Mouse (Mus musculus) kidney, embryonic 15.5 days (tissue): Measurements from ENCODE around the gene Maf. TPM values are rescaled to one million over a fixed set of nuclear protein-coding genes. Genes with fewer than 3 reads are reported as not detected.

Experiments
- ATAC-seq: fragments of 200-750 bp; cut with Nextera tagmentation; replicated peaks from 2 replicates; pipeline ENCODE4 v1.8.0; 2017; ENCODE audit warnings: moderate TSS enrichment; ENCODE audit not compliant: low FRiP score
- H3K27ac ChIP-seq: fragments of 300-500 bp; sonication (generic); 2 replicates; pipeline ENCODE4 v1.5.1; 2015; ENCODE audit warnings: mild to moderate bottlenecking, inconsistent platforms
- H3K27me3 ChIP-seq: fragments of 300-500 bp; sonication (generic); 2 replicates; pipeline ENCODE4 v1.6.1; 2015; ENCODE audit warnings: inconsistent platforms
- H3K36me3 ChIP-seq: fragments of 300-500 bp; sonication (generic); 2 replicates; pipeline ENCODE4 v1.6.1; 2015; ENCODE audit warnings: inconsistent platforms
- H3K4me1 ChIP-seq: fragments of 300-500 bp; sonication (generic); 2 replicates; pipeline ENCODE4 v1.6.1; 2015; ENCODE audit warnings: inconsistent platforms
- H3K4me2 ChIP-seq: fragments of 300-500 bp; sonication (generic); 2 replicates; pipeline ENCODE4 v1.6.1; 2015; ENCODE audit warnings: moderate library complexity, mild to moderate bottlenecking, inconsistent platforms
- H3K4me3 ChIP-seq: fragments of 300-500 bp; sonication (generic); replicated peaks from 2 replicates; pipeline ENCODE4 v1.5.1; 2015; ENCODE audit warnings: mild to moderate bottlenecking, inconsistent platforms
- H3K9ac ChIP-seq: fragments of 300-500 bp; sonication (generic); 2 replicates; pipeline ENCODE4 v1.6.1; 2015; ENCODE audit warnings: mild to moderate bottlenecking, inconsistent platforms
- H3K9me3 ChIP-seq: fragments of 300-500 bp; sonication (generic); replicated peaks from 2 replicates; pipeline ENCODE4 v1.6.1; 2016; ENCODE audit warnings: inconsistent platforms
- WGBS: fragments of 180-500 bp; shearing (Covaris S2); methylation state at CpG from one replicate; pipeline ENCODE4 v1.1.7; 2015; ENCODE audit warnings: mixed read lengths; 5-methylcytosine and 5-hydroxymethylcytosine counted together
- polyA plus RNA-seq: library from polyadenylated mRNA; unstranded; fragments of >200 nt; fragmentation: Nextera tagmentation; extraction: Ambion mirVana; gene quantifications from 2 replicates; pipeline ENCODE4 v1.2.1, GENCODE M21; 2015

Maf gene
- polyA plus RNA-seq, 1 experiment from 2014 or later, result 9.9 TPM

- H3K4me2 ChIP-seq, result peak overlapping the region; percentile 34
- H3K36me3 ChIP-seq, result no peaks in the 10 kb centered on the region
- peaks cover 41% of the 10 kb centered on the region for H3K4me1 ChIP-seq
- H3K9ac ChIP-seq, result no peak overlapping the region
- 88% methylated on average over 4 of the region's 4 CpGs for WGBS
- no peaks in the 10 kb centered on the region for H3K9me3 ChIP-seq
- no peaks in the 10 kb centered on the region for H3K27me3 ChIP-seq
- no peak overlapping the region for H3K27ac ChIP-seq
- H3K4me3 ChIP-seq, result peak overlapping the region; percentile 16; the same call in 1 of the 2 replicates
- no peak for ATAC-seq
Measured at GRCm38 (mm10) chr8:115703056-115703455, 4.5 kb downstream of the Maf start.

GRCm38 (mm10) chr8:115701001-115701400, 6.6 kb downstream of the Maf start:
- Histone ChIP-seq H3K4me2 (no peak overlapping the region), H3K36me3 (no peaks in the 10 kb centered on the region), H3K27ac (no peak overlapping the region), H3K4me3 (no peak overlapping the region), H3K9ac (no peak overlapping the region), H3K27me3 (0 out of 2 replicates have a peak, but pooled peaks cover 3% of the 10 kb centered on the region), H3K9me3 (no peaks in the 10 kb centered on the region), H3K4me1 (peaks cover 44% of the 10 kb centered on the region)
- 83% methylated on average over 5 of the region's 5 CpGs for WGBS
- ATAC-seq, result no peak

GRCm38 (mm10) chr8:115699151-115699550, 8.4 kb downstream of the Maf start:
- no peak overlapping the region for H3K4me2 ChIP-seq
- 0 out of 2 replicates have a peak, but pooled peaks cover 3% of the 10 kb centered on the region for H3K27me3 ChIP-seq
- H3K4me3 ChIP-seq, result no peak overlapping the region
- 44% methylated on average over 5 of the region's 5 CpGs for WGBS
- no peaks in the 10 kb centered on the region for H3K36me3 ChIP-seq
- H3K4me1 ChIP-seq, result peaks cover 39% of the 10 kb centered on the region
- no peak overlapping the region for H3K9ac ChIP-seq
- H3K9me3 ChIP-seq, result no peaks in the 10 kb centered on the region
- no peak for ATAC-seq
- peak overlapping the region; percentile 15; the same call in 1 of the 2 replicates for H3K27ac ChIP-seq

- WGBS, result 51% methylated on average over 3 of the region's 3 CpGs
- Histone ChIP-seq H3K4me1 (peaks cover 37% of the 10 kb centered on the region), H3K27me3 (0 out of 2 replicates have a peak, but pooled peaks cover 3% of the 10 kb centered on the region), H3K9ac (no peak overlapping the region), H3K27ac (0 out of 2 replicates have a peak overlapping the region, but pooled peaks have one; percentile 32), H3K4me3 (no peak overlapping the region), H3K36me3 (no peaks in the 10 kb centered on the region), H3K9me3 (no peaks in the 10 kb centered on the region), H3K4me2 (no peak overlapping the region)
- no peak for ATAC-seq
Measured at GRCm38 (mm10) chr8:115697410-115697809, 10.2 kb downstream of the Maf start.

GRCm38 (mm10) chr8:115696661-115697060, 10.9 kb downstream of the Maf start:
- H3K27ac ChIP-seq, result no peak overlapping the region
- no peaks in the 10 kb centered on the region for H3K36me3 ChIP-seq
- no peak overlapping the region for H3K9ac ChIP-seq
- no peaks in the 10 kb centered on the region for H3K9me3 ChIP-seq
- peaks cover 33% of the 10 kb centered on the region for H3K4me1 ChIP-seq
- 0 out of 2 replicates have a peak, but pooled peaks cover 3% of the 10 kb centered on the region for H3K27me3 ChIP-seq
- H3K4me3 ChIP-seq, result no peak overlapping the region
- H3K4me2 ChIP-seq, result no peak overlapping the region
- WGBS, result 83% methylated on average over 4 of the region's 4 CpGs
- ATAC-seq, result no peak

GRCm38 (mm10) chr8:115687349-115687748, 20.2 kb downstream of the Maf start:
- no peak overlapping the region for H3K4me3 ChIP-seq

GRCm38 (mm10) chr8:115683309-115683708, 24.3 kb downstream of the Maf start:
- no peak overlapping the region for H3K4me3 ChIP-seq
- H3K36me3 ChIP-seq, result no peaks in the 10 kb centered on the region
- WGBS, result 70% methylated on average over 7 of the region's 7 CpGs
- no peak overlapping the region for H3K4me2 ChIP-seq
- no peak for ATAC-seq
- H3K9ac ChIP-seq, result no peak overlapping the region
- H3K4me1 ChIP-seq, result peaks cover 4% of the 10 kb centered on the region; the same call in 1 of the 2 replicates
- H3K27me3 ChIP-seq, result peaks cover under 1% of the 10 kb centered on the region; the same call in 1 of the 2 replicates
- no peak overlapping the region for H3K27ac ChIP-seq
- H3K9me3 ChIP-seq, result no peaks in the 10 kb centered on the region

More at GRCm38 (mm10) chr8:115687349-115687748, 20.2 kb downstream of the Maf start:
- Histone ChIP-seq H3K4me2 (no peak overlapping the region), H3K27me3 (peaks cover 5% of the 10 kb centered on the region; the same call in 1 of the 2 replicates), H3K27ac (no peak overlapping the region), H3K4me1 (no peaks in the 10 kb centered on the region), H3K9me3 (no peaks in the 10 kb centered on the region), H3K9ac (no peak overlapping the region), H3K36me3 (no peaks in the 10 kb centered on the region)
- 71% methylated on average over 9 of the region's 9 CpGs for WGBS
- ATAC-seq, result no peak

- Histone ChIP-seq H3K27me3 (no peaks in the 10 kb centered on the region), H3K9ac (no peak overlapping the region), H3K4me3 (no peak overlapping the region), H3K4me2 (no peak overlapping the region), H3K27ac (no peak overlapping the region), H3K9me3 (no peaks in the 10 kb centered on the region), H3K4me1 (peaks cover 7% of the 10 kb centered on the region; the same call in 1 of the 2 replicates), H3K36me3 (no peaks in the 10 kb centered on the region)
- WGBS, result 58% methylated on average over 7 of the region's 7 CpGs
- no peak for ATAC-seq
Measured at GRCm38 (mm10) chr8:115679539-115679938, 28.1 kb downstream of the Maf start.

- 91% methylated on average over 2 of the region's 2 CpGs for WGBS
- no peaks in the 10 kb centered on the region for H3K9me3 ChIP-seq
- H3K36me3 ChIP-seq, result no peaks in the 10 kb centered on the region
- no peak overlapping the region for H3K4me3 ChIP-seq
- H3K27me3 ChIP-seq, result no peaks in the 10 kb centered on the region
- H3K4me1 ChIP-seq, result no peaks in the 10 kb centered on the region
- no peak for ATAC-seq
- no peak overlapping the region for H3K4me2 ChIP-seq
- no peak overlapping the region for H3K9ac ChIP-seq
- H3K27ac ChIP-seq, result no peak overlapping the region
Measured at GRCm38 (mm10) chr8:115664866-115665265, 42.7 kb downstream of the Maf start.

- Histone ChIP-seq H3K4me2 (no peak overlapping the region), H3K9ac (no peak overlapping the region), H3K36me3 (no peaks in the 10 kb centered on the region), H3K4me3 (no peak overlapping the region), H3K27me3 (no peaks in the 10 kb centered on the region), H3K9me3 (no peaks in the 10 kb centered on the region), H3K27ac (no peak overlapping the region), H3K4me1 (no peaks in the 10 kb centered on the region)
- no peak for ATAC-seq
- 65% methylated on average over 3 of the region's 3 CpGs for WGBS
Measured at GRCm38 (mm10) chr8:115650110-115650521, 57.5 kb downstream of the Maf start.

- ATAC-seq, result no peak
- Histone ChIP-seq H3K4me1 (no peaks in the 10 kb centered on the region), H3K27ac (no peak overlapping the region), H3K36me3 (no peaks in the 10 kb centered on the region), H3K9ac (no peak overlapping the region), H3K27me3 (no peaks in the 10 kb centered on the region), H3K4me3 (no peak overlapping the region), H3K9me3 (no peaks in the 10 kb centered on the region), H3K4me2 (no peak overlapping the region)
- WGBS, result 93% methylated on average over 1 of the region's 1 CpGs
Measured at GRCm38 (mm10) chr8:115645139-115645538, 62.5 kb downstream of the Maf start.

- H3K4me2 ChIP-seq, result no peak overlapping the region
- no peak for ATAC-seq
- WGBS, result 88% methylated on average over 5 of the region's 5 CpGs
Measured at GRCm38 (mm10) chr8:115641936-115642335, 65.7 kb downstream of the Maf start.

GRCm38 (mm10) chr8:115639951-115640350, 67.6 kb downstream of the Maf start:
- H3K4me1 ChIP-seq, result no peaks in the 10 kb centered on the region
- no peak overlapping the region for H3K27ac ChIP-seq
- WGBS, result 56% methylated on average over 5 of the region's 5 CpGs
- H3K9ac ChIP-seq, result no peak overlapping the region
- no peak overlapping the region for H3K4me3 ChIP-seq
- H3K36me3 ChIP-seq, result no peaks in the 10 kb centered on the region
- H3K9me3 ChIP-seq, result no peaks in the 10 kb centered on the region
- no peak for ATAC-seq
- H3K4me2 ChIP-seq, result no peak overlapping the region
- H3K27me3 ChIP-seq, result no peaks in the 10 kb centered on the region

More at GRCm38 (mm10) chr8:115641936-115642335, 65.7 kb downstream of the Maf start:
- Histone ChIP-seq H3K4me3 (no peak overlapping the region), H3K9ac (no peak overlapping the region), H3K27ac (no peak overlapping the region), H3K9me3 (no peaks in the 10 kb centered on the region), H3K4me1 (no peaks in the 10 kb centered on the region), H3K27me3 (no peaks in the 10 kb centered on the region), H3K36me3 (no peaks in the 10 kb centered on the region)
